Mouse (Mus musculus): ENCODE data around the gene Mrpl18. TPM values are rescaled to one million over a fixed set of nuclear protein-coding genes. Genes with fewer than 3 reads are reported as not detected.

Gene Mrpl18
- polyA plus RNA-seq (2015; fragmentation: Illumina TruSeq; extraction: RNeasy Lipid Tissue Mini Kit (QIAGEN cat#74804); ENCODE audit: insufficient read depth, low replicate concordance): 52.6 TPM

DNA sequence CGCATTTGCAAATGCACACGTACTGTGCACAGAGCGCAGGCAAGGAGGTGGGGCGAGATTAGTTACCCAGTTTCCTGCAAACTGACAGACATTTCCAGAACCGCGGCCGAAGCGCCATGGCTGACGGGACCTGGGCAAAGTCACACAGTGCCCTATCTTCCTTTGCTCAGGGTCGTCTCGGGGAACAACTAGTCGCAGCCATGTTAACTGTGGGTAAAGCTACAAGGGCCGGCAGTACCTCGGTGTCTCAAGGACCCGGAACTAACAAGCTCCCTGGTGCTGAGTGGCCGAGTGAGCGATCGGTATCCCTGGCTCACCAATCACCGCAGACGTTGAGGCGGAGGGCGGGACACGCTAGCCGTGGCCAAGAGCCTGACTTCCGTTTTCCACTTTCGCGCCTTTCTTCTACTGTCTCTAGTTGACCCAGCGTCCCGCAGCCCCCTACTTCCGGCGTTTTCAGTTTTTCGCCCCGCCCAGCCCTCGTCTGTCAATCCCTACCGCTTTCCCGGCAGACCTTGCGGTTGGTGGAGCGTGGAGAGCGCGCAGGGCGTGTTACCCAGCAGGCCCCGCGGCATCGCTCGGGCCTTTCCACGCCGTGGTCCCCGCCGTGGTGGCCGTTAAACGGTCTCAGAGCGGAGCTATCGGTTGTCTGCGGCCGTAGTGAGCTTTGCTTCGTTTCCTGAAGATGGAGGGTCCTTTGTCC, at the start of gene Mrpl18:
Gene Mrpl18 (minus strand): TSS at position 465 of the 703 bp plus-strand sequence.

DNA sequence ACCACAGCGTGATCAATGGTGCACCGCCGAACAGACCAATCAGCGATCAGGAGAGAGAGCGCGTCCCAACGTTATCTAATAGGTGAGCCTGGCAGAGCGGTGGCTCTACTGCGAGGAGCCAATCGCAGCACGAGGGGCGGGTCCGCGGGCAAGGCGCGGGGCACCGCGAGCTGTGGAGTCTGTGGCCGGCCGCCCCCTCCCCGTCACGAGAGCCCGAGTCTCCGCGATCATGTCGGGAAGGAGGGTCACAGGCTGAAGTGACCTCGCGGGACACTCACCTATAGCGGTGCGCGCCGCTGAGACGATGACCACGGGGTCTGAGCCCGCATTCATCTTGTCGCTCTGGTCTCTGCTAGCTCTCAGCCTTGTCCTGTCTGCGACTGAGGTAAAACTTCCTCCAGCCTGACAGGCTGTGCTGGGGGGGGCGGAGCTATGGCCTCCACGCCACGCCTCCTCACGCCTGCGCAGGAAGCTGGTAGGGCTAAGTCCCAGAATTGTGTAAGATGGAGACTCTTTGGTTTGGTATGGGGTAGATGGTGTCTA, 44.3 kb upstream of the Mrpl18 start, which contains the start of gene Acat2:
Gene Acat2 (minus strand): TSS at position 417 of the 543 bp plus-strand sequence.

GRCm38 (mm10) chr17:12940151-12940805, 24.1 kb upstream of the Mrpl18 start, which contains the start of gene Acat3:
Gene Acat3, minus strand, starts transcription at chr17:12940600.

GRCm38 (mm10) chr17:12915488-12915880, 661 bp downstream of the Mrpl18 start, which contains the start of gene Tcp1:
Gene Tcp1, plus strand, starts transcription at chr17:12915701.

DNA sequence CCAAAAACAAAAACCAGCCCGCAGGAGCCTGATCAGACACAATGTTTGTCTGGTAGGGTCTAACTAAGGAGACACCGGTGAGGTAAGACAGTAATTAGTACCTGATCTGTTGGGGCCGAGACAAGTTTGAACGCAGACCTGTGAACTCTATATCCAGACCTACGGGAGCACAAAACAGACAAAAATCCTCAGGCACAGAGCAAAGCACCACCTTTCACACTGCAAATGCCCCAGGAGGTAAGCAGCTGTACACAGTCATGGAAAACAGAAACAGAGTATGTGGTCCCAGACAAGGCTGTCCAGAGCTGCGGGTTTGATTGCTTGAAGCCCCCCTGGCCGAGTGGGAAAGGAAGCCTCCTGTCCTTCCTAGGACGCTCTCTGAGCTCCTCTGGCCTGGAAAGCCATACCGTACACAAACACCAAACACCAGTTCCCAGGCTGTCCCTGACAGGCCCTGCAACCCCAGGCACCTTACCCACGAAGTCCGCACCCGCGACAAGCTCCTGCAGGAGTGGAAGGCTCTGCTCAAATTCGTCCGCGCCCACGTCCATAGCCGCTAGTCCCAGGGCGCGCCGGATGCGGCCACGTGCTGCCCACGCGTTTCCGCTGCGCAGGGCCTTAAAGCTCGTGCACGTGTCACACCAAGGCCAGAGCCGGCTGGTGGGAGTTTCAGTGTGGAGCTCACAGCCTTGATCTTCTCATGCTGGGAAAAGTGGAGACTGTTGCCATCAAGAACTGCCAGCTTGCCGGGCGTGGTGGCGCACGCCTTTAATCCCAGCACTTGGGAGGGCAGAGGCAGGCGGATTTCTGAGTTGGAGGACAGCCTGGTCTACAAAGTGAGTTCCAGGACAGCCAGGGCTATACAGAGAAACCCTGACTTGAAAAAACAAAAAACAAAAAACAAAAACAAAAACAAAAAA, 6.5 kb downstream of the Mrpl18 start, which contains the start of gene Pnldc1:
Gene Pnldc1 (minus strand): TSS at position 870 of the 920 bp plus-strand sequence.

DNA sequence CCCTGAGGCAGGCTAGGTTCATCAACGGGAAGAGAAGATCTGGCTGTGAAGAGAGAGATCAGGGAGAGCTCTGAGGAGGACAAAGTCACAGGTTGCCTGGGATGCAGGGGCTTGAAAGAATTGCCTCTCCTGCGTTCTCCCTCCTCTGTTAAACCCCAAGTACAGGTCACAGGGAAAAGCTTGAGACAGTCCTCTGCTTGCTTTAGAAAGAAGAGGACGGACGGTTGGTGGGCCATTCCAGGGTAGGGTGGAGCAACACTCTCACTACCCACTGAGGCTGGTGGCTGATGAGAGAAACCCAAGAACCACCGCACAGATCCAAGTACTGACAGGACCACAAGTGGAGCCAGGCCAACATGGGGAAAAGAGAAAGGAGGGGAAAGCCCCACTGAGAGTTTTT, 40.4 kb downstream of the Mrpl18 start, which contains the start of gene Mrgprh:
Gene Mrgprh (plus strand): TSS at position 301 of the 400 bp plus-strand sequence.

DNA sequence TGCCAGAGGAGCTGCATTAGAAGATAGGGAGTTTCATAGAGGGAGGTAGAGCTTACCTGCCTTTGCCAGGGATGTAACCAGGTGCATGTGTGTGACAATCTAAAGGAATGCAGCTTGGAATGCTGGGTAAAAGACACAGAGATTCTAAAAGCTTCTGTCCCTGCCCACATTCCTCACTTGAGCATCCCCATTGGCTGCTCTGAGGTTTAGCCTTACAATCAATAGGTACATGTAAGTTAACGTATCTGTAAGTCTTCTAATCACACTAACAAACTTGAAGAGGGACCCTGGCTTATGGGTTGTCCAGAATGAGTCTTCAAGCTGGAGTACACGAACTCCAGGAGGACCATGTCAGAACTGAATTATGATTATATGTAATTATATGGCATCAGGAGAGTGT, 48.1 kb downstream of the Mrpl18 start, which contains the start of gene Mas1:
Gene Mas1 (minus strand): TSS at position 101 of the 400 bp plus-strand sequence.

Other genes with a start within 250 kb of the Mrpl18 start
- gene Slc22a1, start 240.5 kb downstream of the Mrpl18 start, polyA plus RNA-seq (2015; fragmentation: Illumina TruSeq; extraction: RNeasy Lipid Tissue Mini Kit (QIAGEN cat#74804); ENCODE audit: insufficient read depth, low replicate concordance): not detected
- gene Igf2r, start 146.7 kb downstream of the Mrpl18 start, polyA plus RNA-seq (2015; fragmentation: Illumina TruSeq; extraction: RNeasy Lipid Tissue Mini Kit (QIAGEN cat#74804); ENCODE audit: insufficient read depth, low replicate concordance): 12.9 TPM
- gene Mas1, start 48.2 kb downstream of the Mrpl18 start, polyA plus RNA-seq (2015; fragmentation: Illumina TruSeq; extraction: RNeasy Lipid Tissue Mini Kit (QIAGEN cat#74804); ENCODE audit: insufficient read depth, low replicate concordance): not detected
- not detected for gene Mrgprh, start 40.3 kb downstream of the Mrpl18 start, polyA plus RNA-seq (2015; fragmentation: Illumina TruSeq; extraction: RNeasy Lipid Tissue Mini Kit (QIAGEN cat#74804); ENCODE audit: insufficient read depth, low replicate concordance)
- 0.44 TPM for gene Pnldc1, start 6.1 kb downstream of the Mrpl18 start, polyA plus RNA-seq (2015; fragmentation: Illumina TruSeq; extraction: RNeasy Lipid Tissue Mini Kit (QIAGEN cat#74804); ENCODE audit: insufficient read depth, low replicate concordance)
- gene Tcp1, start 644 bp downstream of the Mrpl18 start, polyA plus RNA-seq (2015; fragmentation: Illumina TruSeq; extraction: RNeasy Lipid Tissue Mini Kit (QIAGEN cat#74804); ENCODE audit: insufficient read depth, low replicate concordance): 346 TPM
- gene Acat3, start 24.3 kb upstream of the Mrpl18 start, polyA plus RNA-seq (2015; fragmentation: Illumina TruSeq; extraction: RNeasy Lipid Tissue Mini Kit (QIAGEN cat#74804); ENCODE audit: insufficient read depth, low replicate concordance): not detected
- 20.4 TPM for gene Acat2, start 44.4 kb upstream of the Mrpl18 start, polyA plus RNA-seq (2015; fragmentation: Illumina TruSeq; extraction: RNeasy Lipid Tissue Mini Kit (QIAGEN cat#74804); ENCODE audit: insufficient read depth, low replicate concordance)
- 184 TPM for gene Wtap, start 77.8 kb upstream of the Mrpl18 start, polyA plus RNA-seq (2015; fragmentation: Illumina TruSeq; extraction: RNeasy Lipid Tissue Mini Kit (QIAGEN cat#74804); ENCODE audit: insufficient read depth, low replicate concordance)
- 43.3 TPM for gene Sod2, start 90.5 kb upstream of the Mrpl18 start, polyA plus RNA-seq (2015; fragmentation: Illumina TruSeq; extraction: RNeasy Lipid Tissue Mini Kit (QIAGEN cat#74804); ENCODE audit: insufficient read depth, low replicate concordance)
- not detected for gene Gpr31b, start 136.0 kb upstream of the Mrpl18 start, polyA plus RNA-seq (2015; fragmentation: Illumina TruSeq; extraction: RNeasy Lipid Tissue Mini Kit (QIAGEN cat#74804); ENCODE audit: insufficient read depth, low replicate concordance)
- gene Tcp10b, start 144.8 kb upstream of the Mrpl18 start, polyA plus RNA-seq (2015; fragmentation: Illumina TruSeq; extraction: RNeasy Lipid Tissue Mini Kit (QIAGEN cat#74804); ENCODE audit: insufficient read depth, low replicate concordance): not detected
- gene Unc93a, start 215.5 kb upstream of the Mrpl18 start, polyA plus RNA-seq (2015; fragmentation: Illumina TruSeq; extraction: RNeasy Lipid Tissue Mini Kit (QIAGEN cat#74804); ENCODE audit: insufficient read depth, low replicate concordance): not detected

All from spleen, adult 10 weeks (tissue).